Mouse (Mus musculus): ENCODE results near the gene Irgm2.

GRCm38 (mm10) chr11:58268285-58268684 is 68.9 kb downstream of the Irgm2 start:
- no peak for TF ChIP-seq EP300 (IDR thresholded peaks at IDR 0.05)
- TF ChIP-seq CTCF (IDR thresholded peaks at IDR 0.05): no peak
